Mouse (Mus musculus): ENCODE results near the gene Col4a2. TPM values are rescaled to one million over a fixed set of nuclear protein-coding genes. Genes with fewer than 3 reads are reported as not detected.

Col4a2 gene
- polyA plus RNA-seq, 1 experiment from 2014 or later, result 52.5 TPM

DNA sequence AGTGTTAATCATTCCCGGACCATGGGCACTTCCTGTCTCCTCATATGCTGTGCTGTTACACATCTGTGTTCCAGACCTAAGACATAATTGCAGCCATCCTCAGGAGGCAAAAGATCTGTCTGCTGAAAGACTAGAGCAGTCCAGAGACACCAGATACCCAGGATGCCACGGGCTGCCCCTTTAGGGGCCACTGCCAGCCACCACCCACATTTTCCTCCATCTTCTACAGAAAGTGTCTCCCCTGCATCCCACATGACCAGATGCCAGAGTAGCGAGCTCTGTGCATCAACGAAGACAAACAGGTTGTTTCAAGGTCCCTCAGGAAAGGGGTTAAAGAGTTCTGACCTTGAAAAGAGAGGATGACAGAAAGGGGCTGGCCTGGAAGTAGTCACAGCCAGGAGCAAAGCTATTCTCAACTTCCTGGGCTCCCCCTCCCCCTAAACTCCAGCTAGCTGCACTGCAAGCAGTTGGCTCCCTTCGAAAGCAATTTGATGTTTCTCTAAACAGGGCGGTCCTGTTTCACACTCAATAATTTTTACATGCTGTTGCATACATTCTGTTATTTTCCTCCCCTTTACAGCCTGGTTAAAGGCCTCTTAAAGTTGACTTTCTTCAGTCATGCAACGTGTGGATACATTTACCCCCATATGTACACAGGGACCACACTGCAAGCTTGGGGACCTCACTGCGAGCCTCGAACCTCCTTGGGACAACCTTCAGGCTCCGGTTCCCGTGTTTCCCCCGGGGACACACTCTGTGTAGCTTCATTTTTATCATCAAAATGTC lies 13.9 kb upstream of the Col4a2 start:
- ATAC-seq (ENCODE audit: low read depth), result no peak
- H3K27me3 ChIP-seq, result no peaks in the 10 kb centered on the region
- H3K36me3 ChIP-seq, result no peaks in the 10 kb centered on the region
- H3K4me1 ChIP-seq (replicated peaks), result peaks cover 8% of the 10 kb centered on the region; the same call in 1 of the 2 replicates
- no peaks in the 10 kb centered on the region for H3K9me3 ChIP-seq
- no peak overlapping the region for H3K27ac ChIP-seq (replicated peaks)
- H3K4me2 ChIP-seq, result no peak overlapping the region
- no peak overlapping the region for H3K4me3 ChIP-seq
- H3K9ac ChIP-seq, result no peak overlapping the region
- WGBS, result 69% methylated on average over 12 of the region's 12 CpGs

DNA sequence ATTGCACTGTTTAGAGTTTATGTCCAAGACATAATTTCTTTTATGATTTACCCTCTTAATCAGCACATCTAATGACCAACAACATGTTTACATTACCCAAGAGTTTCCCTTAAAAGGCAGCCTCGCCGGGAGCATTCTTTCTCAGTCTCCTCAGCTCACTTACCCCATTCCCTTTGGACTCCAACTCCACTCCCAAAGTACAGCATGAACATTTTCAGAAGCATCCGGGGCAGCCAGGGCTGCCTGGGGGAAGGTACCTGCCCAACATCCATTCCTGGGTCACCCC lies 13.3 kb upstream of the Col4a2 start:
- H3K4me1 ChIP-seq (replicated peaks), result peaks cover 8% of the 10 kb centered on the region; the same call in 1 of the 2 replicates
- no peak overlapping the region for H3K4me2 ChIP-seq
- no peak for ATAC-seq (ENCODE audit: low read depth)
- H3K9ac ChIP-seq, result no peak overlapping the region
- H3K4me3 ChIP-seq, result no peak overlapping the region
- 74% methylated on average over 3 of the region's 3 CpGs for WGBS
- no peaks in the 10 kb centered on the region for H3K36me3 ChIP-seq
- no peaks in the 10 kb centered on the region for H3K9me3 ChIP-seq
- no peak overlapping the region for H3K27ac ChIP-seq (replicated peaks)
- H3K27me3 ChIP-seq, result no peaks in the 10 kb centered on the region

DNA sequence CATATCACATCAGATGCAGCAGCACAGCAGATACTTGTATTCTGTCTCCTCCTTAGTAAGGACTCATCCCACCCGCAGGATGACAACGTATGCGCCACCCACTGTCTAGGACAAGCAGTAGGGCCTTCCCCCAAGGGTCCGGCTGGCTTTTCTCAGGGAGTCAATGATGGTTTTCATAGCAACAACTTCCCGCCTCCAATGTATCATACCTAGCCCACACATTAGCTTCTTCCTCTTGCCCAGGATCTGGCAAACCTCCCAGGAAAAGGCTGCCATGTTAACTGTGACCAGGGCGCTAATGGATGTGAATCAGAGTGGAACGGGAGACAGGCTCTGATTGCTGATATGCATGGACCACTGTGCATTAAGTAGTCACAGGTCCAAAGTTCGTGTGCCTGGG lies 12.2 kb upstream of the Col4a2 start:
- H3K36me3 ChIP-seq, result no peaks in the 10 kb centered on the region
- no peak overlapping the region for H3K4me2 ChIP-seq
- WGBS, result 79% methylated on average over 8 of the region's 8 CpGs
- H3K9ac ChIP-seq, result no peak overlapping the region
- H3K27me3 ChIP-seq, result no peaks in the 10 kb centered on the region
- H3K4me1 ChIP-seq (replicated peaks), result peaks cover 8% of the 10 kb centered on the region; the same call in 1 of the 2 replicates
- ATAC-seq (ENCODE audit: low read depth), result no peak
- no peak overlapping the region for H3K4me3 ChIP-seq
- H3K9me3 ChIP-seq, result no peaks in the 10 kb centered on the region
- no peak overlapping the region for H3K27ac ChIP-seq (replicated peaks)

DNA sequence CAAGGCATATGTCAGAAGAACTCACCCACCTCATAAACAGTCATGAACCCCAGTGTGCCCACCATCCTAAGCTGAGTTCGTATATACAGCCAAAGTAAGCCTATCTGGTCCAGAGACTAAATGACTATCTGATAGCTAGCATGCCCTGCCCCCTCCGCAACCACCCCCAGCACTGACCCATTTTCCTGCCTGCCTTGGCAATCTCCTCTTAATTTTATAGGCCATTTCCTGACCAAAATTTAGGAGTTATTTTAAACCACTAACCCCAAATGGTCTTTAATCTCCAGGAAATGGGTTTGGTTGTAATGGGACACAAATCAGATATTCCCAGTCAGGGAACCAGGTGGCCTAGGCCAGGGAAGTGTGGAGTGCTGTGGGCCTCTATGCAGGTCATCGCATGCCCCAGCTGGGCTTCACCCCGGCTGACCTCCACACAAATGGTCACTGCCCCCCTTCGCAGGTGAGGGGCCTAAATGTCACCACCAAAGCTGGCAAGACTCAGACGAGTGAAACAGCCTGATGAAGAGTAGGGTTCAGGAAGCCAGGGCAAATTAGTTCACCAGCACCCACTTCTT lies 8.5 kb upstream of the Col4a2 start:
- Histone ChIP-seq H3K27me3 (peaks cover 11% of the 10 kb centered on the region; the same call in 1 of the 2 replicates), H3K4me1 (replicated peaks) (peaks cover 14% of the 10 kb centered on the region), H3K9ac (no peak overlapping the region), H3K4me3 (no peak overlapping the region), H3K9me3 (no peaks in the 10 kb centered on the region), H3K27ac (replicated peaks) (no peak overlapping the region), H3K4me2 (no peak overlapping the region), H3K36me3 (no peaks in the 10 kb centered on the region)
- ATAC-seq (ENCODE audit: low read depth), result no peak
- WGBS, result 87% methylated on average over 6 of the region's 6 CpGs

DNA sequence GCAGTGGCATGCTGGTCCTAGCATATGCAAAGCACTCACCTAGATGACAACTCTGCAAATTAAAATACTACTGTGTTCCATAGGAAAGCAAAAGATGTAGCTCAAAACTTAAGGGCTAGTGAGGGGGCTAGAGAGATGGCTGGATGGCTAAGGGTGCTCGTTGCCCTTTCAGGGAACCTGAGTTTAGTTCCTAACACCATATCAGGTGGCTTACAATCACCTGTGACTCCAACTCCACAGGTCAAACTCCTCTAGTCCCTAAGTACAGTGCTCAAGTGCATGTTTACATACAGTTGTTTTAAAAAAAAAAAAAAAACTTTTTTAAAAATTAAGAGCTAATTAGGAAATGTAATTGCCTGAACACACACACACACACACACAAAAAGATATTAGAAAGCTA lies 7.1 kb upstream of the Col4a2 start:
- no peak for ATAC-seq (ENCODE audit: low read depth)
- 90% methylated on average over 1 of the region's 1 CpGs for WGBS

DNA sequence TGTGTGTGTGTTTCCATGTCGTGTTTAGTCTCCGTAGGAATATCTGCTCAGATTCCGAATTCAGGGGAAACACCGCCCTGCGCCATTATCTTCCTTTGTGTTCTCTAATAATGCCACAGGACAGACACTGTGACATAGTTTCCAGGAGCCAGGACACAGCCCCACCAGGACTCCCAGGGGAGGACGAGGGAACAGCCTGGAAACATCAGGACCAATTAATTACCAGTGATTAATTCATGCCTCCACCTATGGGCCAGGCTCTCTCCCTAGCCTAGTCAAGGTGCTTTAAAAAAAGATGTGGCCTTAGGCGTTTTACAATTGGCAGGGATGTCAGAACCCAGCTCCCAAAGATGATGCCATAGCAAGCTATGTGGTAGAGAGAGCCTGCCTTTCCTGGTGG lies 5.2 kb upstream of the Col4a2 start:
- WGBS, result 57% methylated on average over 7 of the region's 7 CpGs
- H3K4me3 ChIP-seq, result no peak overlapping the region
- H3K36me3 ChIP-seq, result no peaks in the 10 kb centered on the region
- ATAC-seq (ENCODE audit: low read depth), result peak; percentile 52; the same call in 1 of the 2 replicates
- no peaks in the 10 kb centered on the region for H3K9me3 ChIP-seq
- H3K9ac ChIP-seq, result no peak overlapping the region
- H3K4me1 ChIP-seq (replicated peaks), result peaks cover 25% of the 10 kb centered on the region
- no peak overlapping the region for H3K4me2 ChIP-seq
- peaks cover 44% of the 10 kb centered on the region for H3K27me3 ChIP-seq
- H3K27ac ChIP-seq (replicated peaks), result no peak overlapping the region

More for the DNA sequence above, 7.1 kb upstream of the Col4a2 start:
- Histone ChIP-seq H3K36me3 (no peaks in the 10 kb centered on the region), H3K27ac (replicated peaks) (no peak overlapping the region), H3K27me3 (peaks cover 25% of the 10 kb centered on the region), H3K4me3 (no peak overlapping the region), H3K4me2 (no peak overlapping the region), H3K9ac (no peak overlapping the region), H3K4me1 (replicated peaks) (peaks cover 14% of the 10 kb centered on the region), H3K9me3 (no peaks in the 10 kb centered on the region)

DNA sequence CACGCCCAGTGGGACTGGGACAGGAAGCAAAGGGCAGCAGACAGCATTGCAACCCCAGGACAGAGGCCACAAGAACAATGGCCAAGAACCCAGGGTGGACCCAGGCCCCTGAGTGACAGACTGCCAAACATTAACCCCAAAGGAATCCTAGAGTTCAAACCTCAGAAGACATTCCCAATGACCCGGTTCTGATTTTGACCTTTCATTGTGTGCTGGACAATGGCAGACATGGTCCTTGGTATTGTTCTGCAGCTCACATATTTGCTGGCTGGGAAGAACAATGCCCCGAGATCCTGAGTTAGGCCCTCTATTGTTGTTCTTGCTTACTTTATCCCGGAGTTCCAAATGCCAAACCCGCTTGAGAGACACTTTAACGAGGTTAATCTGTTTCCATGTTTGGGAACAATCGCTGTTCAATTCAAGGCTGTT lies 4.0 kb upstream of the Col4a2 start:
- no peak for ATAC-seq (ENCODE audit: low read depth)
- Histone ChIP-seq H3K36me3 (no peaks in the 10 kb centered on the region), H3K4me1 (replicated peaks) (peaks cover 36% of the 10 kb centered on the region), H3K9ac (no peak overlapping the region), H3K27me3 (peaks cover 56% of the 10 kb centered on the region), H3K27ac (replicated peaks) (no peak overlapping the region), H3K4me2 (peak overlapping the region; percentile 80; the same call in 1 of the 2 replicates), H3K9me3 (no peaks in the 10 kb centered on the region), H3K4me3 (no peak overlapping the region)
- WGBS, result 24% methylated on average over 7 of the region's 7 CpGs

DNA sequence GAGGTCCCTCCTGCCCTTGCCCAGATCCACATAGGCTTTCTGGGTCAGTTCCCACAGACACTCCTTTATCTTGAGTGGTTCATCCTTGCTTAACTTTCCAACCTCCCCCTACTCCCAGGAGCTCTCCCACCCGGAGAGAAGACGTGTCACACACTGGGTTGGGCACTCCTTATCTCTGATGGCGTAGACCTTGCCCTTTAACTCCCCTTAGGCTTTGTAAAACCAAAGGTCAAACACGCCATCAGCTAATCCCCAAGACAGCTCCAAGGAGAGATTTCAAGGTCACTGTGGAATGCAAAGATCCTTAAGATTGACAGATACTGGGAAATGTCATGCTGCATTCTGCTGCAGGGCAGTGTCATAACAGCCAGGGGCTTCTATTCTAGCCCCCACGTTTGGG lies 3.4 kb upstream of the Col4a2 start:
- 58% methylated on average over 5 of the region's 5 CpGs for WGBS
- H3K4me3 ChIP-seq, result 0 out of 2 replicates have a peak overlapping the region, but pooled peaks have one; percentile 57
- H3K27me3 ChIP-seq, result peaks cover 62% of the 10 kb centered on the region
- H3K4me2 ChIP-seq, result peak overlapping the region; percentile 80
- peaks cover 43% of the 10 kb centered on the region for H3K4me1 ChIP-seq (replicated peaks)
- ATAC-seq (ENCODE audit: low read depth), result no peak
- no peak overlapping the region for H3K9ac ChIP-seq
- H3K9me3 ChIP-seq, result no peaks in the 10 kb centered on the region
- no peaks in the 10 kb centered on the region for H3K36me3 ChIP-seq
- H3K27ac ChIP-seq (replicated peaks), result no peak overlapping the region

DNA sequence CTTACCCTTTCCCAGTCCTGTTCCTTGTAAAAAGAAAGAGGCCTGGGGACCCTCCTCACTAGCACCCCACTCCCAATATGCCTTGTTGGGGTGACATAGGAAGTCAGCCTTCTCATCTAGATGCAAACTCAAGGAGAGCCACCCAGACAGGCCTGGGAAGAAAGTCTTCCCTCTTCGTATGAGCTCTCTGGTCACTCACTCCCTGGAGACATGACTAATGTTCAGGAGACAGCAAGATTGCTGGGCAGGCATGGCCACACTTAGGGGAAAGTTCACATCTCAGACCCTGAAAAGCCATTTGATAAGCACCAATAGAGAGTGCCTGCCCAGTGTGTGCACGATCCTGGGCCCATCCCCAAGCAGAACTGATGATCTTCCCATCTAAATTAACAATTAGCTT lies 2.6 kb upstream of the Col4a2 start:
- WGBS, result 60% methylated on average over 2 of the region's 2 CpGs
- Histone ChIP-seq H3K27me3 (peaks cover 70% of the 10 kb centered on the region), H3K9ac (0 out of 2 replicates have a peak overlapping the region, but pooled peaks have one; percentile 22), H3K4me1 (replicated peaks) (peaks cover 45% of the 10 kb centered on the region), H3K36me3 (no peaks in the 10 kb centered on the region), H3K4me3 (peak overlapping the region; percentile 57), H3K4me2 (peak overlapping the region; percentile 80), H3K9me3 (no peaks in the 10 kb centered on the region), H3K27ac (replicated peaks) (no peak overlapping the region)
- no peak for ATAC-seq (ENCODE audit: low read depth)

DNA sequence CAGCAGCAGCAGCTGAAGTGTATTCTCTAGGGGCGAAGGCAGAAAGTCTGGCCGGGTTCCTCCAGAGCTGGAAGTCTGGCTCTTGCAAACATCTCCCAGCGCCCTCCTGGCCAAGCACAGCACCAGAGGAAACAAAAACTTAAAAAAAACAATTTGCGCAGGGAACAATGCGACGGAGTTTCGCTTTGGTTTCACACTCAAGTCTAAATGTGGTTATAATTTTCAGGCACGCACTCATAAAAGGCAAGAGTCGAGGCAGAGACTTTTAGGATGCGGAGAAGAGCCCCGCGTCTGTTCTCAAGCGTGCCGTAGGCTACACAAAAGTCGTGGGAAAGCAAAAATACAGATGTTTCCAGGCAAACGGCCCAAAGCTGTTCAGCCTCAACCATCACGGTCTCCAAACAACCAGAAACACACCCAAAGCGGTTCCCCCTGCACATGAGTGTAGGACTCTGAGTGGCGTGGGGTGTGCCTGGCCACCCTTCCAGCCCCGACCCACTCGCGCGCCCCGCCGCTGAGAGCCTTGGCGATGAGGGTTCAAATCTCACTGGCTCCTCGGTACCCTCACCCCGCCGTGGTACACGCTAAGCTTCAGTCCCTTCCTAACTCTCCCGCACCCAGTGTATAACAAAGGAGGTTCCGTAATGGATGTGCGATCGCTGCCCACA lies 790 bp upstream of the Col4a2 start:
- Histone ChIP-seq H3K4me3 (peak overlapping the region; percentile 57), H3K4me2 (peak overlapping the region; percentile 80), H3K9me3 (no peaks in the 10 kb centered on the region), H3K36me3 (no peaks in the 10 kb centered on the region), H3K9ac (peak overlapping the region; percentile 84), H3K4me1 (replicated peaks) (peaks cover 49% of the 10 kb centered on the region), H3K27ac (replicated peaks) (peak overlapping the region; percentile 78), H3K27me3 (peaks cover 83% of the 10 kb centered on the region)
- 0 out of 2 replicates have a peak, but pooled peaks have one; percentile 26 for ATAC-seq (ENCODE audit: low read depth)
- 2% methylated on average over 34 of the region's 34 CpGs for WGBS

DNA sequence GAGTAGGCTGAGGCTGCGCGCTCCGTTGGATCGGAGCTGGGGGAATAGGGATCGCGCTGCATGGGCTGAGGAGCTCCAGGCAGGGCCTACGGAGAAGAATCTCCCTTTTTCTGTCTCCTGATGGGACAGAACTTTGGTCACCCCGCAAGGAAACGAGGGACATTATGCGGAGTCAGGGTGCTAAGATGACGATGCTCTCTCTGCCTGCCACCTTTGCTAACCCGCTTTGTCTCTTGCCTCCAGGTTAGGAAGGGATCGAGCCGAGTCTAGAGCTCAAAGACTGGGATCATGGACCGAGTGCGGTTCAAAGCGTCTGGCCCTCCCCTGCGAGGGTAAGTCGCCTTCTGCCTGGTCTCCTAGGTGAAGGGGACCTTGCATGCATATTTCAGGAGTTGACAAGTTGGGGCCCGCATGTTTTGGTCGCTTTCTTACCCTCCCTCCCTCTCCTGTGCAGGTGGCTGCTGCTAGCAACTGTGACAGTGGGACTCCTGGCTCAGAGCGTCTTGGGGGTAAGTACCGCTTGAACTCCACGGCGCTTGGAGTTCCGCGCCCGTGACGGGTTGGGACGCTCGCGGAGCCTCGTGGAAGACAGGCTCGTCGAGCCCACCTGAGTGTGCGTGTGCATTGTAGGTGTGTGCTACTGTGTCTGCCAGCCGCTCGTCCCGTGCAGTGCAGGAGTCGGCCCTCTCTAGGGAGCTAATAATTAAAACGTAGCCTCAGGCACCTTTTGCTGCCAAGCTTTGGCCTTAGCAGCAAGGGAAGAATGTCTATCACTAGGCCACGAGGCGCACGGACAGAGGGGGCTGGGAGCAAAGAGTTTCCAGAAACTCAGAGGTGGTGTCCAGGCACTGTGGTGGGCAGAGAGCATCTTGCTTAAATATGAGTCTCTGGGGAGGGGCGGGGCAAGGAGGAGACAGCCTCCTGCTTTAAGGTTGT lies 839 bp downstream of the Col4a2 start:
- H3K36me3 ChIP-seq, result no peaks in the 10 kb centered on the region
- WGBS, result 2% methylated on average over 45 of the region's 45 CpGs
- peak overlapping the region; percentile 80 for H3K4me2 ChIP-seq
- peak; percentile 51; the same call in 1 of the 2 replicates for ATAC-seq (ENCODE audit: low read depth)
- peak overlapping the region; percentile 28 for H3K27ac ChIP-seq (replicated peaks)
- peaks cover 37% of the 10 kb centered on the region for H3K4me1 ChIP-seq (replicated peaks)
- H3K4me3 ChIP-seq, result peak overlapping the region; percentile 57
- peaks cover 76% of the 10 kb centered on the region for H3K27me3 ChIP-seq
- H3K9ac ChIP-seq, result peak overlapping the region; percentile 84
- H3K9me3 ChIP-seq, result no peaks in the 10 kb centered on the region

Measured in neural tube, embryonic 13.5 days (tissue).